Mouse (Mus musculus) spleen, adult 12 weeks (tissue): ENCODE data around the gene Gnb5.

ENCODE experiments used
- DNase-seq: peaks from one replicate; pipeline ENCODE4 v3.0.0; 2022; ENCODE audit warnings: low spot score

Gene Gnb5

GRCm38 (mm10) chr9:75306126-75306898 is at the start of gene Gnb5:
Gene Gnb5, plus strand, starts transcription at chr9:75306288.
- DNase-seq = no peak

DNA sequence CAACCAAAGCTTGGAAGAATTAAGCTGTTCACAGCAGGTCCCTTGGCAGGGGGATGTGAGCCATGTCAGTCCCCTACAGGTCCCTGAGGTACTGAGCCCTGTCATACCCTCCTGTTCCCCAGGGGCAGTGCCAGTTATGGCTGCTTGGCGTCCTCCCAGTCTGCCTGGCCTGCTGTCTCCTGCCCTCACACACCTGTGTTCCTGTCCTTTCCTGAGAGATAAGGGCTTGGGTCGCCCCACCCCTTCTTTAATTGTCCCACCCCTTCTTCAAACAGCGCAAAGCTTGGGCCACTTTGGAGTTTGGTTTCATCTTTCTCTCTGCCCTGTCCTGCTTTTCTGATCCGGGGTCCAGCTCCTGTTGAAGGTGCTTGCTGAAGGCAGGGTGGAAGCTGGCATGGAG is 47.3 kb upstream of the Gnb5 start:
- no peak for DNase-seq

DNA sequence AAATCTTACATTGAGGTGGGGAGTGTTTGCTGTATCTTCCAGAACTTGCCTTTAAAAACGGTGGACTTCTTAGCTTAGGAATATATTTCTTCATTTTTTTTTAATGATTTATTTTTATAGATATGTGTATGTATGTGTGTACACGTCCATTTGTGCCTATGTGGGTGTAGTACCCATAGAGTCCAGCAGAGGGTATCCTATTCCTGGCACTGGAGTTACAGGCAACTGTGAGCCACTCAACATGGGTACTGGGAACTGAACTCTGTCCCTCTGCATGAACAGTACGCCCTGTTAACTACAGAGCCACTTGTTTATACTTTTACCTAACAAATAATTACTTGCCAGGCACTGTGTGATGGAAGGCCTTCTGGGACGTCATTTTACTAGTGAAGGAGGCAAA is 46.4 kb upstream of the Gnb5 start:
- DNase-seq = no peak

DNA sequence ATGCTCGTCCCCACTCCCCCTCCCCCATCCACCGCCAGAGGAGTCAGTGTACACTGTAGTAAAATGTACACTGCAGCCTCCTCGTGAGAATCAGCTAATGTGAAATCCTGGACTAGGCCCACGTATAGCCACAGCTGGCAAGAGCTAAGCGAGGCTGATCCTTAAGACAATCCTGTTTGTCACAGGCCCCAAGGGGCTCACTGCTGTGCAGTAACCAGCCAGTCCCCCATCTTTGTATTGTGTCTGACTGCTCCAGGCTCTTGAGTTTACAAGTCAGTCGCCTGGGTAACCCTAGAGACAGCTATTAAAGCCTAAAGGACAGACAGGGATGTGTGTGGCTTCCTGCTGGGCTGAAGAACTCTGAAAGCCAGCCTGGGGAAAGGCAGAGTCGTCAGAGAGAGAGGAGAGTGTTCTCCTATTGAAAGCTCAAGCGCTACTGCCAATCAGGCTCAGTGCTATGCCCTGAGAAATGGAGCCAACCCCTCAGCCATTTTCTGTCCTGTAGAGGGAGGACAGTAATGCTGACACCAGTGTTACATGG is 44.7 kb upstream of the Gnb5 start:
- DNase-seq = no peak

DNA sequence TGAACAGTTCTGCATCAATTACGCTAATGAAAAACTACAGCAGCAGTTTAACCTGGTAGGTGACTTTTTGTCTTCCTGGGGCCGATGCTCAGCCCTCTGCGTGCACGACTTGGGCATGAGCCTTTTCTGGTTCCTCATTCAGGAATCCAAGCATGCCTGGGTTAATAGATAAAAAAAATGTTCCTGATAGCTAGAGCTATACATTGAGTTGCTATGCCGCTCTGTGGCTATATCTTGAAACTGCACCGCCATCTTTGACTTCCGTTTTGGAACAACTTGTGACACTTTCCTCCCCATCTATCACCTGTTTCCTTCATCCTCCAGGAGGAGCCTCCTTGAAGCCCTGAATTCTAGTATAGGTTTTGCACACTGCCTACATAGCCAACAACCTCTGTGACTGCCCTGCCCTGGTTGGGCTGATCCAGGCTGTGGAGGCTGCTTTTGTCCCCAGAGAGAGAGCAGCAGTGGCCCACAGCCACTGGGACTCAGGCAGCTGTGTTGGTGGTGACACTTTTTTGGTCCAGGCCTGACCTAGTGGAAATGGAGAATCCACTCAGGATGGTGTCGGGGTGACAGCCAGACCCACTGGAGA is 43.8 kb upstream of the Gnb5 start:
- no peak for DNase-seq

- DNase-seq = no peak
Observed at GRCm38 (mm10) chr9:75264008-75264718, 41.9 kb upstream of the Gnb5 start.

DNA sequence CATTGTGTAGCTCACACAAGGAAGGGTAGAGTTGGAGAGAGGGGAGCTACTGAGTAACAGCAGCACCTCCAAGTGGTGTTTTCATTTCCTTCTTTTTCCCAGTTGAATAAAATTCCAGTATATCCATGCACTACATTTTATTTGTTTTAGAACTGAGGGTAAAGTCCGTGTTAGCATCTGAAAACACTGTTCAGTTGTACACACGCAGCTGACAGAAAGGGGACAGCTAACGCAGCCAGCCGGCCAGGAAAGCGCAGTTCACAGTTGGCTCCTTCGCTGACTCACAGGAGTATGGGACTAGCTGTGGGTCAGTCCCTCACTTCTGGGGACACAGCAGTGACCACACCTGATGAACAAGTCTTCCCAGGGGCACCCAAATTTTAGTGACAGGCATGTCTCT is 38.9 kb upstream of the Gnb5 start:
- DNase-seq = no peak

DNA sequence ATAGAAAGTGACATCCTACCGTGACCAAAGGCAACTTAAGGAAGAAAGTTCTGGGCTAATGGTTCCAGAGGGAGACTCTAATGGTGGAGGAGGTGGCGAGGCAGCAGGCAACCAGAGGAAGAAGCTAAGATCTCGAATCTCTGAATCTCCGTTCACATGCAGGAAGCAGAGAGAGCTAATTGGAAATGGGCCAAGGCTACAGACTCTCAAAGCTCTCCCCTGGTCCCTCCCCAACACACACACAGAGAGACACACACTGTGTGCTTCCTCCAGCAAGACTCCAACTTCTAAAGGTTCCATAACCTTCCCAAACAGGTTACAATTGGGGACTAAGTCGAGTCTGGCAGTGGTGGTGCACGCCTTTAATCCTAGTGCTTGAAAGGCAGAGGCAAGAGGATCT is 35.7 kb upstream of the Gnb5 start:
- DNase-seq = no peak

DNA sequence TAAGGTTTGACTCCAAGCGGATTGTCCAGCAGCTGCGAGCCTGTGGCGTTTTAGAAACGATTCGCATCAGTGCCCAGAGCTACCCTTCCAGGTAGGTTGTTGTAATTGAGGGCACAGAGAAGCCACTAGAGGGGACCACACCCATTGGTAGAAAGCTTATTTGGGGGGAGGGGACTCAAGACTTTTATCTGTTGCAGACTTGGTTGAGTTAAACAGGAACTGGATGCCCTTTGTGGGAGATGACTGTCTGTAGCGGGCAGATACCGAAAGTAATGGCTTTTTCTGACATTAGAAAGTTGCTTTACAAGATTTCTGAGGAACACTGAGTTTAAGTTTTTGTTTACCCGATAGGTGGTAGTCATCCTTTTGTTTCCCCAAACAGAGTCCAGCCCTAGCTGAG is 34.5 kb upstream of the Gnb5 start:
- no peak for DNase-seq

DNA sequence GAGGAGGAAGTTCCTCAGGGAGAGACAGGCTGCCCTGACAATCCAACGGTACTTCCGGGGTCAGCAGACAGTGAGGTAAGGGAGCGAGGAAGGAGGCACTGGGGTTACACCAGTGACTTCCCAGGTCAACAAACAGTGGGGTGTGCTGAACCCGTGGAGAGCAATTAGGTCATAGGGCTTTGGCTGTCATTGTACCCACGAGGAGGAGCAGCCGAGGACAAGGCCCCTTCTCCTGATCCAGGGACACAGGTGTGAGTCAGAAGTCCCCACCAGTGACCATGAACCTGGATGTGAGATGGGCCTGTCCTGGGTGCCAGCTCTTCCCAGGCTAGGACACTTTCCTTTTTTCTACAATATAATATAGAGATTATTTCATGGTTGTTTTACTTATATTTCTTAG is 32.4 kb upstream of the Gnb5 start:
- no peak for DNase-seq

DNA sequence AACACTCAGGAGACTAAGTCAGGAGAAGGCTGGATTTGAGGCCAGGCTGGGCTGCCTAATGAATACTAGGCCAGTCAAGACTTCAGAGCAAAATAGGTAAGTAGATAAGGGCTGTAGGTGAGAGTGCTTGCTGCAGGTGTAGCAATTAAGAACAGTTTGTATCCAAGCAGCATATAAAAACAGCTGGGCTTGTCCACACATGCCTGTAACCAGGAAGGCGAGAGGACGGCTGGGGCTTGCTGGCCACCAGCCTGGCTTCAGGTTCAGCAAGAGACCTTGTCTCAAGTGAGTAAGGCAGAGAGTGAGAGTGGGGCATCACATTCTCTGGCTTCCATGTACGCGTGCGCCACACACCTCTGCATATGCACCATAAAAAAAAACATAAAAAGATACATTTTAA is 31.6 kb upstream of the Gnb5 start:
- DNase-seq = no peak

GRCm38 (mm10) chr9:75275051-75275450 is 31.0 kb upstream of the Gnb5 start:
- DNase-seq = no peak

DNA sequence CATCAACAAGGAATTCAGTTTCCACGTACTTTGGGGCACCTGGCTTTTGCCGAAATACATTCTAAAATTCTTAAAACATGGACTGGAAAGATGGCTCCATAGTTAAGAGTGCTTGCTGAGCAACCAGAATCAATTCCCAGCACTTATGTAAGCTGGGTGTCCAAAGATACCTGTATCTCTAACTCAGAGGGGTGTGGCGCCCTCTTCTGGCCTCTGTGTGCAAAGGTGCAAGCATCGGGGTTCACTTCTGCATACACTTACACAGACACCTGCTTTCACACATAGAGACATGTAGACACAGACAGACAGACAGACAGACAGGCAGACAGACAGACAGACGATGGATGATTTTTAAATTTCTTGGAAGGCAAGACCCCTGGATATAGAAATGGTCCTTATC is 25.3 kb upstream of the Gnb5 start:
- DNase-seq = no peak

DNA sequence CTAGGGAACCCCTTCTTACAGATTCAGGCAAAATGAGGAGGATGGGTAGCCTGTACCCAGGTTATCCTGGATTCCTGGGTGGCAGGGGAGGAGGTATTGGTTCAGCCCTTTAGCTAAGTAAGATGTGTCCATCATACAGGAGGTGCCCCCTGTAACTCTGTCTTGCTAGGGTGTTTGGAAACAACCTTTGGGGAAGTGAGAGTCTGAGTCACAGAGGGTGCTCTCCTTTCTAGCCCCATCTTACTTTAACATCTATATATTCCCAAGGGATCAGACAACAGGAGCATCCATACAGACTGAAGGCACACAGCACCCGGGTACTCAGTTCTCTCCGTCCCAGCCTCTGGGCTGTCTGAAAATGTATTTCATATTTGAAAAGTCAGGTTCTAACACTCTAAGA is 23.9 kb upstream of the Gnb5 start:
- DNase-seq = no peak

DNA sequence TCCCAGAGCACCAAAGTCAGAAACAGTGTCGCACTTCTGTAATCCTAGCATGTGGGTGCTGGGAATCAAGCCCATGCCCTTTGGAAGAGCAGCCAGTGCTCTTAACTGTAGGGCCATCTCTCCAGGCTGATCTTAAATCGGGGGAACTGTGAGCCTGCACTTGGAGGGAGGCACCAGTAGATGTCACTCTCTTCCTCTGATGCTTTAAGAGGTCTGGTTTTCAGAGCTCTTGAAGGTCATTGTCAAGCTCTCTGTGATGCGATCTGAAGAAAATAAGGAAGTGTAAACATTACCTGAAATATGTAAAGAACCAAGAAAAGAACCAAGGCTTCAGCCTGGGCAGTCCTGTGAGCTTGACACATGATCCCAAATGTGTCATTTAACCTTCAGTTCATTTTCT is 23.3 kb upstream of the Gnb5 start:
- DNase-seq = no peak

GRCm38 (mm10) chr9:75283636-75284035 is 22.5 kb upstream of the Gnb5 start:
- DNase-seq = no peak

DNA sequence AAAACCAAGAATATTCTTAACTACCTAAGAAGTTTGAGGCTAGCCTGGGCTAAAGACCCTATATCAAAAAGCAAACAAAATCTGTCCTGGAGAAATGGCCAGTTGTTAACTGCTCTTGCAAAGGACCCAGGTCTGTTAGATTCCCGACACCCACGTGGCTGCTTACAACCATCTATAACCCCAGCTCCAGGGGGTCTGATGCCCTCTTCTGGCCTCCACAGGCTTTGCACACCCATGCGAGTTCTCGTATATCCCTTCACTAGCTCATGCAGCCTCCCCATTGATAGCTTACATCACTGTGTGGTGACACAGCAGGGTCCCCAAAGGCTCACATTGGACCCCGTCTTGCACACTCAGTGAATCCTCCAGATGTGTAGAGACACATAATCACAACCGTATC is 20.7 kb upstream of the Gnb5 start:
- no peak for DNase-seq

DNA sequence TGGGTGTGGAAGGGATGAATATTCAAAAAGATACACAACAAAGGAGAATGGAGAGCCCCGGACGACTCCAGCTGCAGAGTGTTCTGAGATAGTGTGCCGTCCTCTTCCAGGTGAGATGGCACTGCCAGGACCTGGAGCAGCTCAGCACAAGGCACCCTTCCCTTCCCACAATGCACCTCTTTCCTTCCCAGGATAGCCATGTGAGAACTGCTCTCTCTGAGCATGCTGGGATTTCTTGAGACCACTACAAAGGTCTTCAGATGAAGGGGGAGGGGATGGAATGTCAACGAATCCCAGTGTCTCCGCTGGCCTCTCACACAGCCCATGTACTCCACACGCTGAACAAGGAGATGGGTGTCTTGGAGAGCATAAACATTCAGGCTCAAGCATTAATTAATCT is 18.5 kb upstream of the Gnb5 start:
- DNase-seq = no peak

GRCm38 (mm10) chr9:75289545-75289944 is 16.5 kb upstream of the Gnb5 start:
- DNase-seq = no peak

DNA sequence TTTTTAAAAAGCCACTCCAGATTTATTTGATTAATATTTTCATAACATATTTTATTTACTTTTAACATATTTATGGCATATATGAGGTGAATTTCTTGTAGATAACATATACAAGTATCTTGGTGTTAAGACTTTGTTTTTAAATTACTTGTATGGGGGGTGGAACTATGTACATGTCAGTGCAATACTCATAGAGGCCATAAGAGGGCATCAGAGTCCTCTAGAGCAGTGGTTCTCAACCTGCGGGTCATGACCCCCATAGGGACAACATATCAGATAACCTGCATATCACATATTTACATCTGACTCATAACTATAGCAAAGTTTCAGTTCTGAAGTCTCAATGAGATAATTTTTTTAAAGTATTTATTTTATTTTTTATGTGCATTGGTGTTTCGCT is 6.7 kb upstream of the Gnb5 start:
- no peak for DNase-seq

DNA sequence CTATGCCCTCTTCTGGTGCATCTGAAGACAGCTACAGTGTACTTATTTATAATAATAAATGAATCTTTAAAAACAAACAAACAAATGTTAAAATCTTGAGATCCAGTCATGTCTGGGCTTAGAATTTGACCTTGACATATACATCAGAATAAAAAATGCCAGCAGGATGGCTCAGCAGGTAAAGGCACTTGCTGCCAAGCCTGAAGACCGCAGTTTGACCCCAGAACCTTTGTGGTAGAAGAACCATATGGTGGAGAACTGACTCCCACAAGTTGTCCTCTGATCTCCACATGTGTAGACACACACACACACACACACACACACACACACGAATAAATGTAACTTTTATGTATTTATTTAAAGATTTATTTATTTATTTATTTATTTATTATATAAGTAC is 3.1 kb upstream of the Gnb5 start:
- DNase-seq = no peak

DNA sequence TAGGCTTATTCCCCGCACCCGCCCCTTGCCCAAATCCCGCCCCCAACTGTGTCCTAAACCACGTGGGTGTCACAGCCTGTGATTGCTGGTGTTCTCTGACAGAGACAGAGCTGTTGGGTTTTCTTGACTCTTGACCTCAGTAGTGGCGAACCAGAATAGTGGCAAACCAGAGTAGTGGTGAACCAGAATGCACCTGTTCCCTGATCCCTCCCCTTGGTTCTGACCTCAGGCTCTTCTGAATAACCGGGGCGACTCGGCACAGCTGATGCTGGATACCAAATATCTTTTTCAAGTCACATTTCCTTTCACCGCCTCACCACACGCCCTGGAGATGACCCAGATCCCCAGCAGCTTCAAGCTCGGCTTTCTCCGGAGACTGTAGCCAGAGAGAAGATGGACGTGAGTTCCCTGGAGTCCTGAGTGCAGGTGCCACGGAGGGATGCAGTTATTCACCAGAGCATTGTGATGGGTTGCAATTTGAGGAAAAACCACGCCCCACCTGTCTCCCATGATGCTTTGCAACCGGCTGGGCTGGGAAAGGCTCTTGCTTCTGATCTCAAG is 2.3 kb upstream of the Gnb5 start:
- DNase-seq = no peak

DNA sequence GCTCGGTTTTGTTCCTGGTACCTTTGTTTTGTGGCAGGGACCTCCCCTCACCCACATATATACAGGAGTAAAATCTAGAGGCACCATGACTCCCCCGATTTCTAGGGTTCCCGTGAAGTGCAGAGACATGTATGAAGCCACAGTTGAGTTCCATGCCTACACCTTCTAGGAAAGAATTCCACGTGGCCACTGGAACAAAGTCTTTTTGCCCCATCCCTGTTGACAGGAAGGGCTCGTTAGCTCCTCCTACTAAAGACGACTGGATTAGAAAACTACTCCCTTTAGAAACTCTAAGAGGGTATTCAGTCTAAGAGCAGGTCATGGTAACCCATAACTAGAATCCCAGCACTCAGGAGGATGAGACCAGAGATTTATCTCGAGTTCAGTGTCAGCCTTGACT is 1.8 kb upstream of the Gnb5 start:
- no peak for DNase-seq
